Mouse (Mus musculus): ENCODE results near the gene G0s2. TPM values are rescaled to one million over a fixed set of nuclear protein-coding genes. Genes with fewer than 3 reads are reported as not detected.
A peak's percentile ranks its signal among the peaks of the same experiment; 100 is the strongest.

G0s2 gene
- polyA plus RNA-seq (2016; fragmentation: Nextera tagmentation; extraction: Ambion mirVana) = 14.0 and 17.1 TPM in 2 replicates

GRCm38 (mm10) chr1:193272916-193273601, at the start of gene G0s2:
Gene G0s2, minus strand, starts transcription at chr1:193273217.
- peak within 1 kb of the TSS; percentile 71 for H3K4me2 ChIP-seq (replicated peaks)
- no peaks in the 10 kb centered on the region for H3K9me3 ChIP-seq
- peak within 1 kb of the TSS; percentile 42 for H3K4me3 ChIP-seq
- H3K4me1 ChIP-seq = peaks cover 22% of the 10 kb centered on the region
- WGBS = 1% methylated on average over 21 of the region's 23 CpGs
- H3K36me3 ChIP-seq = no peaks in the 10 kb centered on the region
- no peaks in the 10 kb centered on the region for H3K27me3 ChIP-seq
- peak within 1 kb of the TSS; percentile 60 for H3K9ac ChIP-seq
- H3K27ac ChIP-seq = peak within 1 kb of the TSS; percentile 80
- ATAC-seq (ENCODE audit: insufficient number of reproducible peaks, insufficient read depth, low FRiP score, low TSS enrichment) = peak; percentile 81

- H3K9me3 ChIP-seq = no peaks in the 10 kb centered on the region
- H3K36me3 ChIP-seq = no peaks in the 10 kb centered on the region
- no peak overlapping the region for H3K27ac ChIP-seq
- H3K4me1 ChIP-seq = no peaks in the 10 kb centered on the region
- no peaks in the 10 kb centered on the region for H3K27me3 ChIP-seq
- ATAC-seq (ENCODE audit: insufficient number of reproducible peaks, insufficient read depth, low FRiP score, low TSS enrichment) = no peak
- no peak overlapping the region for H3K9ac ChIP-seq
- no peak overlapping the region for H3K4me3 ChIP-seq
- no peak overlapping the region for H3K4me2 ChIP-seq (replicated peaks)
- 87% methylated on average over 8 of the region's 8 CpGs for WGBS
These were observed 47.4 kb upstream of the G0s2 start for GRCm38 (mm10) chr1:193320398-193320797.

- no peaks in the 10 kb centered on the region for H3K4me1 ChIP-seq
- no peak for ATAC-seq (ENCODE audit: insufficient number of reproducible peaks, insufficient read depth, low FRiP score, low TSS enrichment)
- H3K4me2 ChIP-seq (replicated peaks) = no peak overlapping the region
- H3K27ac ChIP-seq = no peak overlapping the region
- no peaks in the 10 kb centered on the region for H3K36me3 ChIP-seq
- H3K27me3 ChIP-seq = no peaks in the 10 kb centered on the region
- no peak overlapping the region for H3K4me3 ChIP-seq
- H3K9me3 ChIP-seq = no peaks in the 10 kb centered on the region
- H3K9ac ChIP-seq = no peak overlapping the region
- 66% methylated on average over 3 of the region's 3 CpGs for WGBS
These were observed 46.7 kb upstream of the G0s2 start for GRCm38 (mm10) chr1:193319721-193320120.

- Histone ChIP-seq H3K4me1 (no peaks in the 10 kb centered on the region; the same call in 1 of the 2 replicates), H3K36me3 (no peaks in the 10 kb centered on the region), H3K27me3 (no peaks in the 10 kb centered on the region), H3K9ac (no peak overlapping the region), H3K4me3 (no peak overlapping the region), H3K27ac (no peak overlapping the region), H3K4me2 (replicated peaks) (no peak overlapping the region), H3K9me3 (no peaks in the 10 kb centered on the region)
- ATAC-seq (ENCODE audit: insufficient number of reproducible peaks, insufficient read depth, low FRiP score, low TSS enrichment) = no peak
- WGBS = 45% methylated on average over 6 of the region's 6 CpGs
These were observed 44.1 kb upstream of the G0s2 start for GRCm38 (mm10) chr1:193317159-193317559.

GRCm38 (mm10) chr1:193316358-193316750, 43.3 kb upstream of the G0s2 start:
- H3K9me3 ChIP-seq = no peaks in the 10 kb centered on the region
- no peaks in the 10 kb centered on the region; the same call in 1 of the 2 replicates for H3K4me1 ChIP-seq
- H3K27ac ChIP-seq = no peak overlapping the region
- H3K9ac ChIP-seq = no peak overlapping the region
- ATAC-seq (ENCODE audit: insufficient number of reproducible peaks, insufficient read depth, low FRiP score, low TSS enrichment) = no peak
- no peaks in the 10 kb centered on the region for H3K36me3 ChIP-seq
- WGBS = 79% methylated on average over 9 of the region's 9 CpGs
- H3K4me2 ChIP-seq (replicated peaks) = no peak overlapping the region
- H3K27me3 ChIP-seq = no peaks in the 10 kb centered on the region
- no peak overlapping the region for H3K4me3 ChIP-seq

GRCm38 (mm10) chr1:193315705-193316357, 42.8 kb upstream of the G0s2 start:
- H3K4me3 ChIP-seq = no peak overlapping the region
- no peak overlapping the region for H3K27ac ChIP-seq
- H3K9ac ChIP-seq = no peak overlapping the region
- no peaks in the 10 kb centered on the region for H3K27me3 ChIP-seq
- no peaks in the 10 kb centered on the region; the same call in 1 of the 2 replicates for H3K4me1 ChIP-seq
- no peak for ATAC-seq (ENCODE audit: insufficient number of reproducible peaks, insufficient read depth, low FRiP score, low TSS enrichment)
- H3K36me3 ChIP-seq = no peaks in the 10 kb centered on the region
- WGBS = 82% methylated on average over 5 of the region's 5 CpGs
- H3K9me3 ChIP-seq = no peaks in the 10 kb centered on the region
- H3K4me2 ChIP-seq (replicated peaks) = no peak overlapping the region

- no peak overlapping the region for H3K4me3 ChIP-seq
- H3K9me3 ChIP-seq = no peaks in the 10 kb centered on the region
- ATAC-seq (ENCODE audit: insufficient number of reproducible peaks, insufficient read depth, low FRiP score, low TSS enrichment) = no peak
- no peaks in the 10 kb centered on the region; the same call in 1 of the 2 replicates for H3K4me1 ChIP-seq
- H3K27ac ChIP-seq = no peak overlapping the region
- no peak overlapping the region for H3K9ac ChIP-seq
- H3K36me3 ChIP-seq = no peaks in the 10 kb centered on the region
- no peak overlapping the region for H3K4me2 ChIP-seq (replicated peaks)
- no peaks in the 10 kb centered on the region for H3K27me3 ChIP-seq
- WGBS = 68% methylated on average over 1 of the region's 1 CpGs
These were observed 38.6 kb upstream of the G0s2 start for GRCm38 (mm10) chr1:193311596-193311995.

- Histone ChIP-seq H3K9ac (no peak overlapping the region), H3K36me3 (no peaks in the 10 kb centered on the region), H3K4me2 (replicated peaks) (no peak overlapping the region), H3K27me3 (no peaks in the 10 kb centered on the region), H3K4me3 (no peak overlapping the region), H3K9me3 (no peaks in the 10 kb centered on the region), H3K4me1 (no peaks in the 10 kb centered on the region; the same call in 1 of the 2 replicates), H3K27ac (no peak overlapping the region)
- WGBS = 81% methylated on average over 3 of the region's 3 CpGs
- no peak for ATAC-seq (ENCODE audit: insufficient number of reproducible peaks, insufficient read depth, low FRiP score, low TSS enrichment)
These were observed 37.6 kb upstream of the G0s2 start for GRCm38 (mm10) chr1:193310519-193311085.

GRCm38 (mm10) chr1:193309785-193310518, 36.9 kb upstream of the G0s2 start:
- no peaks in the 10 kb centered on the region for H3K36me3 ChIP-seq
- H3K4me2 ChIP-seq (replicated peaks) = no peak overlapping the region
- no peak overlapping the region for H3K27ac ChIP-seq
- H3K9ac ChIP-seq = no peak overlapping the region
- H3K27me3 ChIP-seq = no peaks in the 10 kb centered on the region
- H3K4me3 ChIP-seq = no peak overlapping the region
- WGBS = 71% methylated on average over 1 of the region's 1 CpGs
- ATAC-seq (ENCODE audit: insufficient number of reproducible peaks, insufficient read depth, low FRiP score, low TSS enrichment) = no peak
- H3K9me3 ChIP-seq = no peaks in the 10 kb centered on the region
- H3K4me1 ChIP-seq = no peaks in the 10 kb centered on the region; the same call in 1 of the 2 replicates

GRCm38 (mm10) chr1:193306832-193307231, 33.8 kb upstream of the G0s2 start:
- no peak for ATAC-seq (ENCODE audit: insufficient number of reproducible peaks, insufficient read depth, low FRiP score, low TSS enrichment)
- no peaks in the 10 kb centered on the region for H3K27me3 ChIP-seq
- WGBS = 91% methylated on average over 2 of the region's 2 CpGs

GRCm38 (mm10) chr1:193305386-193305785, 32.4 kb upstream of the G0s2 start:
- no peak overlapping the region for H3K4me3 ChIP-seq
- H3K9ac ChIP-seq = no peak overlapping the region
- WGBS = 52% methylated on average over 7 of the region's 7 CpGs
- ATAC-seq (ENCODE audit: insufficient number of reproducible peaks, insufficient read depth, low FRiP score, low TSS enrichment) = no peak
- no peaks in the 10 kb centered on the region for H3K4me1 ChIP-seq
- H3K4me2 ChIP-seq (replicated peaks) = no peak overlapping the region
- H3K27ac ChIP-seq = no peak overlapping the region
- H3K36me3 ChIP-seq = no peaks in the 10 kb centered on the region
- no peaks in the 10 kb centered on the region for H3K27me3 ChIP-seq
- H3K9me3 ChIP-seq = no peaks in the 10 kb centered on the region

More at GRCm38 (mm10) chr1:193306832-193307231, 33.8 kb upstream of the G0s2 start:
- Histone ChIP-seq H3K9me3 (no peaks in the 10 kb centered on the region), H3K4me3 (no peak overlapping the region), H3K4me1 (no peaks in the 10 kb centered on the region), H3K9ac (no peak overlapping the region), H3K27ac (no peak overlapping the region), H3K4me2 (replicated peaks) (no peak overlapping the region), H3K36me3 (no peaks in the 10 kb centered on the region)
